Mouse (Mus musculus) small intestine, adult 2 months (tissue): ENCODE results near the gene Acadvl. TPM values are rescaled to one million over a fixed set of nuclear protein-coding genes. Genes with fewer than 3 reads are reported as not detected.
A peak's percentile ranks its signal among the peaks of the same experiment; 100 is the strongest.

ENCODE experiments used
- H3K27ac ChIP-seq: fragments of 200-500 bp; 2 replicates; pipeline ENCODE4 v1.5.1; 2012; ENCODE audit warnings: low read depth, low read length, control low read depth, inconsistent platforms; ENCODE audit not compliant: insufficient read depth
- H3K27me3 ChIP-seq: fragments of 200-500 bp; 2 replicates; pipeline ENCODE4 v1.6.1; 2012; ENCODE audit warnings: mild to moderate bottlenecking, moderate library complexity, low read length, inconsistent platforms; ENCODE audit not compliant: control insufficient read depth, insufficient read depth
- H3K36me3 ChIP-seq: fragments of 200-500 bp; 2 replicates; pipeline ENCODE4 v1.6.1; 2012; ENCODE audit warnings: mild to moderate bottlenecking, low read length, control low read depth, inconsistent platforms; ENCODE audit not compliant: control insufficient read depth, insufficient read depth
- H3K4me1 ChIP-seq: fragments of 200-500 bp; 2 replicates; pipeline ENCODE4 v1.6.1; 2012; ENCODE audit warnings: low read length, inconsistent platforms, mixed read lengths; ENCODE audit not compliant: control insufficient read depth, insufficient read depth, insufficient read length
- H3K4me3 ChIP-seq: fragments of 200-500 bp; 2 replicates; pipeline ENCODE4 v1.5.1; 2012; ENCODE audit warnings: low read depth, mild to moderate bottlenecking, control low read depth, inconsistent platforms, low read length, moderate library complexity
- CTCF ChIP-seq: fragments of 200-500 bp; IDR thresholded peaks from 2 replicates; pipeline ENCODE4 v1.5.1; 2012; ENCODE audit warnings: low read depth, mild to moderate bottlenecking, control low read depth, inconsistent platforms, low read length, moderate library complexity, mixed read lengths; ENCODE audit not compliant: insufficient replicate concordance, insufficient read length; ENCODE audit errors: extremely low read depth
- POLR2A ChIP-seq: fragments of 200-500 bp; IDR thresholded peaks from 2 replicates; pipeline ENCODE4 v1.6.1; 2012; ENCODE audit warnings: low read depth, mild to moderate bottlenecking, control low read depth, inconsistent platforms, low read length, moderate library complexity
- WGBS: fragments of 180-500 bp; shearing (Covaris S2); methylation state at CpG from one replicate; pipeline ENCODE4 v1.1.7; 2018; 5-methylcytosine and 5-hydroxymethylcytosine counted together
- polyA plus RNA-seq: library from polyadenylated mRNA; depleted of rRNA; stranded (reverse); fragments of >200 nt; gene quantifications from 2 replicates; pipeline ENCODE4 v1.2.3, GENCODE M21; 2012

Acadvl gene
- polyA plus RNA-seq, 1 experiment: 109 TPM

- WGBS: 91% methylated on average over 8 of the region's 8 CpGs
- Histone ChIP-seq H3K4me1 (peaks cover 5% of the 10 kb centered on the region), H3K36me3 (peaks cover 53% of the 10 kb centered on the region), H3K27ac (0 out of 2 replicates have a peak overlapping the region, but pooled peaks have one; percentile 15), H3K27me3 (no peaks in the 10 kb centered on the region), H3K4me3 (no peak overlapping the region)
- TF ChIP-seq CTCF (no peak), POLR2A (no peak)
These were observed 25.3 kb downstream of the Acadvl start for GRCm38 (mm10) chr11:69989949-69990348.

- TF ChIP-seq POLR2A (no peak), CTCF (no peak)
- Histone ChIP-seq H3K4me1 (peaks cover 8% of the 10 kb centered on the region; the same call in 1 of the 2 replicates), H3K27me3 (no peaks in the 10 kb centered on the region), H3K36me3 (peaks cover 36% of the 10 kb centered on the region), H3K27ac (no peak overlapping the region), H3K4me3 (no peak overlapping the region)
- WGBS: 87% methylated on average over 8 of the region's 8 CpGs
These were observed 30.8 kb downstream of the Acadvl start for GRCm38 (mm10) chr11:69984431-69984830.

- WGBS: 77% methylated on average over 4 of the region's 4 CpGs
- H3K27ac ChIP-seq: no peak overlapping the region
- no peak overlapping the region for H3K4me3 ChIP-seq
- no peaks in the 10 kb centered on the region for H3K27me3 ChIP-seq
- H3K36me3 ChIP-seq: peaks cover 26% of the 10 kb centered on the region
- peaks cover 8% of the 10 kb centered on the region; the same call in 1 of the 2 replicates for H3K4me1 ChIP-seq
- TF ChIP-seq CTCF (no peak), POLR2A (no peak)
These were observed 31.8 kb downstream of the Acadvl start for GRCm38 (mm10) chr11:69983377-69983776.

GRCm38 (mm10) chr11:69982877-69983276, 32.3 kb downstream of the Acadvl start:
- 28% methylated on average over 5 of the region's 5 CpGs for WGBS
- H3K36me3 ChIP-seq: peaks cover 24% of the 10 kb centered on the region
- H3K27ac ChIP-seq: no peak overlapping the region
- no peak overlapping the region for H3K4me3 ChIP-seq
- H3K27me3 ChIP-seq: no peaks in the 10 kb centered on the region
- TF ChIP-seq POLR2A (no peak), CTCF (no peak)
- H3K4me1 ChIP-seq: peaks cover 8% of the 10 kb centered on the region; the same call in 1 of the 2 replicates

- TF ChIP-seq POLR2A (no peak), CTCF (no peak)
- Histone ChIP-seq H3K4me3 (peak within 1 kb of the TSS; percentile 87), H3K27me3 (no peaks in the 10 kb centered on the region), H3K36me3 (peaks cover 26% of the 10 kb centered on the region), H3K4me1 (peaks cover 8% of the 10 kb centered on the region; the same call in 1 of the 2 replicates), H3K27ac (peak within 1 kb of the TSS; percentile 51)
- 41% methylated on average over 8 of the region's 8 CpGs for WGBS
These were observed 33.0 kb downstream of the Acadvl start, which contains the start of gene Elp5 for GRCm38 (mm10) chr11:69982225-69982624. Elp5 (minus strand) TSS chr11:69982517.

GRCm38 (mm10) chr11:69981141-69981762, 34.0 kb downstream of the Acadvl start, which contains the start of gene Ctdnep1:
Ctdnep1 (plus strand) TSS chr11:69981156.
- TF ChIP-seq POLR2A: no peak
- TF ChIP-seq CTCF: no peak
- H3K27me3 ChIP-seq: no peaks in the 10 kb centered on the region
- peak within 1 kb of the TSS; percentile 87 for H3K4me3 ChIP-seq
- H3K4me1 ChIP-seq: peaks cover 8% of the 10 kb centered on the region; the same call in 1 of the 2 replicates
- peaks cover 23% of the 10 kb centered on the region for H3K36me3 ChIP-seq
- under 1% methylated on average over 43 of the region's 43 CpGs for WGBS
- H3K27ac ChIP-seq: peak within 1 kb of the TSS; percentile 93

- TF ChIP-seq CTCF (no peak), POLR2A (peak; percentile 97)
- H3K36me3 ChIP-seq: peaks cover 20% of the 10 kb centered on the region
These were observed 34.7 kb downstream of the Acadvl start for GRCm38 (mm10) chr11:69980196-69981140.

More at GRCm38 (mm10) chr11:69980196-69981140, 34.7 kb downstream of the Acadvl start:
- peak overlapping the region; percentile 93 for H3K27ac ChIP-seq
- no peaks in the 10 kb centered on the region for H3K27me3 ChIP-seq
- peak overlapping the region; percentile 87 for H3K4me3 ChIP-seq
- WGBS: under 1% methylated on average over 42 of the region's 60 CpGs
- peaks cover 8% of the 10 kb centered on the region; the same call in 1 of the 2 replicates for H3K4me1 ChIP-seq
